Mouse (Mus musculus): ENCODE measurements around the gene Tmem43. TPM values are rescaled to one million over a fixed set of nuclear protein-coding genes. Genes with fewer than 3 reads are reported as not detected.
"Not testable (repeated sequence)": the region's sequence is repeated elsewhere in the genome, so short reads cannot be mapped to it uniquely, and the experiment has no call there.

Tmem43 gene
- total RNA-seq, 1 experiment, result 87.5 TPM

DNA sequence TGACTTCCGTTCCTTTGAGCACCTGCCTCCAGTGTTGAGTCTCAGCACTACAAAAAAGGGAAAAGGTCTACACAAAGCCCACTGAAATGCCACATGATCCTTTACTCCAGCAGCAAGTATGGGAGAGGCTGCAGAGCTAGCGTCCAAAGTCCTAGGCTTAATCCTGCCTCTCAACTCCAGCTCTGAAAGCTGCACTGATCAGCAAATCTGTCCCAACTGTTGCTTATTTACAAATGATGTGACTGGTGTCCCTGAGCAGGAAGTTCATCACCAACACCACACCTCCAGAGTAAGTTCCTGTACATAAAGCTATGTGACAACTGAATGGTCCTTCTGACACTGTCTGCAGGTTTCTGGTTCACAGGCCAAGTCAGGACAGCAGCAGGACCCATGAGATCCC, 7.7 kb upstream of the Tmem43 start:
- no peak overlapping the region for H3K4me3 ChIP-seq (ENCODE audit: insufficient read depth in 1 of 2, low read depth in 1 of 2, low read length in 2 of 2, poor library complexity in 1 of 2, severe bottlenecking in 1 of 2)
- peaks cover 40% of the 10 kb centered on the region for H3K36me3 ChIP-seq (ENCODE audit: control insufficient read depth, insufficient read depth, low read length, poor library complexity, severe bottlenecking)
- H3K9ac ChIP-seq (ENCODE audit: insufficient read depth, low read depth, low read length, poor library complexity, severe bottlenecking), result no peak overlapping the region
- DNase-seq (ENCODE audit: low read depth, low spot score), result no peak
- H3K4me1 ChIP-seq (ENCODE audit: control insufficient read depth in 2 of 2, insufficient read depth in 2 of 2, low read length in 2 of 2, poor library complexity in 1 of 2), result peaks cover 8 to 21% of the 10 kb centered on the region in 2 experiments
- in situ Hi-C loops (cut with MboI; ENCODE audit: low sequenced_read_pairs in 2 of 2, unreplicated experiment in 2 of 2), result no loop called here
- no peak for TF ChIP-seq CHD2 (IDR thresholded peaks at IDR 0.05; ENCODE audit: low read depth, low read length)
- no peak for TF ChIP-seq ZC3H11A (IDR thresholded peaks at IDR 0.05; ENCODE audit: borderline replicate concordance, low read depth, low read length)
- TF ChIP-seq ZNF384 (IDR thresholded peaks at IDR 0.05; ENCODE audit: low read depth, low read length), result no peak
- TF ChIP-seq HCFC1 (IDR thresholded peaks at IDR 0.05; ENCODE audit: borderline replicate concordance, insufficient read depth, low read length), result no peak
- TF ChIP-seq MAFK (IDR thresholded peaks at IDR 0.05; ENCODE audit: insufficient read depth, low read depth, low read length), result no peak
- H3K27ac ChIP-seq (ENCODE audit: insufficient read depth, low read depth, low read length, poor library complexity, severe bottlenecking), result no peak overlapping the region
- no peaks in the 10 kb centered on the region for H3K9me3 ChIP-seq (ENCODE audit: control insufficient read depth, insufficient read depth, low read depth, low read length)

DNA sequence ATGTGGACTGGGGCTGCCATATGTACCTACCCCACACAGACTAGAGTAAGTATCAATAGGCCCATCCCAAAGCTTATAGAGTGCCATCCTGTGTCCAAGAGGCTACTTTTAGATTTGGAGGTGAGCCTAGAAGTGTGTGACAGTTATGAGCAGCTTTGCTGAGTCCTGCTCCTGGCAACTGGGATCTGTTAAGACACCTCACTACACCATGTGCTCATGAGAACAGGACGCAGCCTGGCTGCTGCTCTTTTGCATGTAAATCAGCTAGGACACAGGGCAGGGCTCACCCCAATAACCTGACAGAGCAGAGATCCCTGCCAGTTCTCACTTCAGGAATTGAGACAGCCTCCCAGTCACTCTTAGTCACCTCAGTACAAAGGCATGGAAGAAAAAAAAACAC, 6.4 kb upstream of the Tmem43 start:
- H3K4me1 ChIP-seq (ENCODE audit: control insufficient read depth in 2 of 2, insufficient read depth in 2 of 2, low read length in 2 of 2, poor library complexity in 1 of 2), result peaks cover 9 to 22% of the 10 kb centered on the region in 2 experiments
- TF ChIP-seq HCFC1 (IDR thresholded peaks at IDR 0.05; ENCODE audit: borderline replicate concordance, insufficient read depth, low read length) (no peak), ZNF384 (IDR thresholded peaks at IDR 0.05; ENCODE audit: low read depth, low read length) (no peak), ZC3H11A (IDR thresholded peaks at IDR 0.05; ENCODE audit: borderline replicate concordance, low read depth, low read length) (no peak), CHD2 (IDR thresholded peaks at IDR 0.05; ENCODE audit: low read depth, low read length) (no peak), MAFK (IDR thresholded peaks at IDR 0.05; ENCODE audit: insufficient read depth, low read depth, low read length) (no peak)
- no peak overlapping the region for H3K9ac ChIP-seq (ENCODE audit: insufficient read depth, low read depth, low read length, poor library complexity, severe bottlenecking)
- no peak for DNase-seq (ENCODE audit: low read depth, low spot score)
- H3K9me3 ChIP-seq (ENCODE audit: control insufficient read depth, insufficient read depth, low read depth, low read length), result no peaks in the 10 kb centered on the region
- H3K27ac ChIP-seq (ENCODE audit: insufficient read depth, low read depth, low read length, poor library complexity, severe bottlenecking), result no peak overlapping the region
- in situ Hi-C loops (cut with MboI; ENCODE audit: low sequenced_read_pairs in 2 of 2, unreplicated experiment in 2 of 2), result no loop called here
- peaks cover 40% of the 10 kb centered on the region for H3K36me3 ChIP-seq (ENCODE audit: control insufficient read depth, insufficient read depth, low read length, poor library complexity, severe bottlenecking)
- no peak overlapping the region for H3K4me3 ChIP-seq (ENCODE audit: insufficient read depth in 1 of 2, low read depth in 1 of 2, low read length in 2 of 2, poor library complexity in 1 of 2, severe bottlenecking in 1 of 2)

GRCm38 (mm10) chr6:91470712-91471111, 2.8 kb upstream of the Tmem43 start:
- no peak for TF ChIP-seq HCFC1 (IDR thresholded peaks at IDR 0.05; ENCODE audit: borderline replicate concordance, insufficient read depth, low read length)
- no peak for TF ChIP-seq MAFK (IDR thresholded peaks at IDR 0.05; ENCODE audit: insufficient read depth, low read depth, low read length)
- TF ChIP-seq ZC3H11A (IDR thresholded peaks at IDR 0.05; ENCODE audit: borderline replicate concordance, low read depth, low read length), result no peak
- TF ChIP-seq CHD2 (IDR thresholded peaks at IDR 0.05; ENCODE audit: low read depth, low read length), result no peak
- no peak for TF ChIP-seq ZNF384 (IDR thresholded peaks at IDR 0.05; ENCODE audit: low read depth, low read length)
- H3K36me3 ChIP-seq (ENCODE audit: control insufficient read depth, insufficient read depth, low read length, poor library complexity, severe bottlenecking), result peaks cover 25% of the 10 kb centered on the region
- in situ Hi-C loops (cut with MboI; ENCODE audit: low sequenced_read_pairs in 2 of 2, unreplicated experiment in 2 of 2), result no loop called here

GRCm38 (mm10) chr6:91471427-91471826, 2.1 kb upstream of the Tmem43 start:
- in situ Hi-C loops (cut with MboI; ENCODE audit: low sequenced_read_pairs in 2 of 2, unreplicated experiment in 2 of 2); DNase-seq (ENCODE audit: low read depth, low spot score); H3K27ac ChIP-seq (ENCODE audit: insufficient read depth, low read depth, low read length, poor library complexity, severe bottlenecking); H3K9me3 ChIP-seq (ENCODE audit: control insufficient read depth, insufficient read depth, low read depth, low read length): not testable (repeated sequence)
- Histone ChIP-seq H3K9ac (ENCODE audit: insufficient read depth, low read depth, low read length, poor library complexity, severe bottlenecking) (peak overlapping the region; percentile 76), H3K36me3 (ENCODE audit: control insufficient read depth, insufficient read depth, low read length, poor library complexity, severe bottlenecking) (peaks cover 25% of the 10 kb centered on the region), H3K4me3 (ENCODE audit: insufficient read depth in 1 of 2, low read depth in 1 of 2, low read length in 2 of 2, poor library complexity in 1 of 2, severe bottlenecking in 1 of 2) (peak overlapping the region in 1 of 2 experiments; percentile 80; a peak in 2 of 4 replicates), H3K4me1 (ENCODE audit: control insufficient read depth in 2 of 2, insufficient read depth in 2 of 2, low read length in 2 of 2, poor library complexity in 1 of 2) (peaks cover 9 to 27% of the 10 kb centered on the region in 2 experiments; a peak in 3 of 4 replicates)
- TF ChIP-seq ZNF384 (IDR thresholded peaks at IDR 0.05; ENCODE audit: low read depth, low read length), result peak; percentile 89; the same call in 1 of the 2 replicates

More at GRCm38 (mm10) chr6:91470712-91471111, 2.8 kb upstream of the Tmem43 start:
- Histone ChIP-seq H3K4me3 (ENCODE audit: insufficient read depth in 1 of 2, low read depth in 1 of 2, low read length in 2 of 2, poor library complexity in 1 of 2, severe bottlenecking in 1 of 2) (no peak overlapping the region), H3K9me3 (ENCODE audit: control insufficient read depth, insufficient read depth, low read depth, low read length) (no peaks in the 10 kb centered on the region), H3K9ac (ENCODE audit: insufficient read depth, low read depth, low read length, poor library complexity, severe bottlenecking) (no peak overlapping the region; the same call in 1 of the 2 replicates), H3K27ac (ENCODE audit: insufficient read depth, low read depth, low read length, poor library complexity, severe bottlenecking) (no peak overlapping the region), H3K4me1 (ENCODE audit: control insufficient read depth in 2 of 2, insufficient read depth in 2 of 2, low read length in 2 of 2, poor library complexity in 1 of 2) (peaks cover 9 to 27% of the 10 kb centered on the region in 2 experiments)
- DNase-seq (ENCODE audit: low read depth, low spot score), result no peak

GRCm38 (mm10) chr6:91472319-91472718, 1.2 kb upstream of the Tmem43 start:
- DNase-seq (ENCODE audit: low read depth, low spot score), result no peak
- no peaks in the 10 kb centered on the region for H3K9me3 ChIP-seq (ENCODE audit: control insufficient read depth, insufficient read depth, low read depth, low read length)
- peak overlapping the region; percentile 76 for H3K9ac ChIP-seq (ENCODE audit: insufficient read depth, low read depth, low read length, poor library complexity, severe bottlenecking)
- H3K36me3 ChIP-seq (ENCODE audit: control insufficient read depth, insufficient read depth, low read length, poor library complexity, severe bottlenecking), result peaks cover 18% of the 10 kb centered on the region
- H3K4me3 ChIP-seq (ENCODE audit: insufficient read depth in 1 of 2, low read depth in 1 of 2, low read length in 2 of 2, poor library complexity in 1 of 2, severe bottlenecking in 1 of 2), result peak overlapping the region; percentile 80 to 81
- in situ Hi-C loops (cut with MboI; ENCODE audit: low sequenced_read_pairs in 2 of 2, unreplicated experiment in 2 of 2), result no loop called here
- H3K27ac ChIP-seq (ENCODE audit: insufficient read depth, low read depth, low read length, poor library complexity, severe bottlenecking), result no peak overlapping the region; the same call in 1 of the 2 replicates
- no peak for TF ChIP-seq ZC3H11A (IDR thresholded peaks at IDR 0.05; ENCODE audit: borderline replicate concordance, low read depth, low read length)
- no peak for TF ChIP-seq MAFK (IDR thresholded peaks at IDR 0.05; ENCODE audit: insufficient read depth, low read depth, low read length)
- TF ChIP-seq CHD2 (IDR thresholded peaks at IDR 0.05; ENCODE audit: low read depth, low read length), result no peak
- TF ChIP-seq ZNF384 (IDR thresholded peaks at IDR 0.05; ENCODE audit: low read depth, low read length), result no peak
- no peak for TF ChIP-seq HCFC1 (IDR thresholded peaks at IDR 0.05; ENCODE audit: borderline replicate concordance, insufficient read depth, low read length)
- peaks cover 8 to 30% of the 10 kb centered on the region in 2 experiments; a peak in 3 of 4 replicates for H3K4me1 ChIP-seq (ENCODE audit: control insufficient read depth in 2 of 2, insufficient read depth in 2 of 2, low read length in 2 of 2, poor library complexity in 1 of 2)

Measured in ES-E14 (cell line).